In the genomic region with DNA sequence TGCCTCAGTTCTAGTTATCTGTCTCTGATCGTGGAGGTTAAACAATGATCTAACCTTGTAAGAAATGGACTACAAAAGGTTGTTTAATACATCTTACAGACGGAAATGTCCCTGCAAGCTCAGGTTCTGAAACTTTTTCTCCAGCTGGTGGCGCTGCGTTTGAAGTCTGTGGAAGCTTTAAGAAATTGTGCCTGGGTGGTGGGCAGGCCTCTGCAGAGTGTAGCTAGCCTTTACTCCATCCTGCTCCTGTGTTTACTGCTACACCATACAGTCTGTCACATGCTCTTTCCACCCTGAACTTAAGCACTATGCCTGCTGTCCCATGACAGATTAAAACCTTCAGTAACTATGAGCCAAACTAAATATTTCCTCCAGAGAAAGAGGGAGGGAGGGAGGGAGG, we compare ENCODE assay signal across 8 mouse cellular contexts. TPM values are rescaled to one million over a fixed set of nuclear protein-coding genes. Genes with fewer than 3 reads are reported as not detected.
DNase-seq lines count a peak whose midpoint lies in the region; ATAC-seq lines count a peak whose summit lies in the region.

No protein-coding gene starts in this region.

- H3K27me3 ChIP-seq in embryonic facial prominence, embryonic 13.5 days, result no peaks in the 10 kb centered on the region

- ATAC-seq in embryonic facial prominence, embryonic 13.5 days (ENCODE audit: insufficient number of reproducible peaks, insufficient read depth, low FRiP score, low TSS enrichment, low read depth), result no peak
- no peak for ATAC-seq in cerebellum, adult (ENCODE audit: insufficient number of reproducible peaks, low FRiP score, low TSS enrichment)
- no peak for ATAC-seq in erythroblast, adult 5-6 weeks (replicated peaks; ENCODE audit: low FRiP score, poor library complexity, severe bottlenecking)

- DNase-seq in urinary bladder, adult 18-20 months (ENCODE audit: low spot score in 2 of 2), result peak; percentile 33 to 37
- no peak for DNase-seq in urinary bladder, postnatal 10 days (ENCODE audit: low spot score)
- DNase-seq in kidney, postnatal 10 days, result peak; percentile 73
- DNase-seq in urinary bladder, postnatal 36 days (ENCODE audit: low spot score in 2 of 2), result peak; percentile 44 to 45
- DNase-seq in neural tube, embryonic 10.5 days (ENCODE audit: extremely low spot score, low spot score), result no peak

- H3K36me3 ChIP-seq in embryonic facial prominence, embryonic 13.5 days, result no peaks in the 10 kb centered on the region

- H3K9me3 ChIP-seq in embryonic facial prominence, embryonic 13.5 days, result no peaks in the 10 kb centered on the region

- H3K4me2 ChIP-seq in embryonic facial prominence, embryonic 13.5 days, result peak overlapping the region; percentile 63

- H3K9ac ChIP-seq in embryonic facial prominence, embryonic 13.5 days, result no peak overlapping the region

- H3K27ac ChIP-seq in embryonic facial prominence, embryonic 13.5 days, result no peak overlapping the region

- peak overlapping the region; percentile 50 for H3K4me3 ChIP-seq in embryonic facial prominence, embryonic 13.5 days

- no peaks in the 10 kb centered on the region for H3K4me1 ChIP-seq in embryonic facial prominence, embryonic 13.5 days

- WGBS in embryonic facial prominence, embryonic 13.5 days, result 61% methylated on average over 4 of the region's 4 CpGs

RNA-seq across cellular contexts. Expression of a gene that starts 1.9 kb away (rescaled TPM):
- polyA plus RNA-seq in embryonic facial prominence, embryonic 13.5 days (2015; fragmentation: Nextera tagmentation; extraction: Ambion mirVana), result 15.6 and 18.0 TPM in 2 replicates
- not detected in 2 replicates for total RNA-seq in erythroblast, adult 5-6 weeks (2015; ENCODE audit: low replicate concordance)
- not detected in 2 replicates for total RNA-seq in erythroblast, adult 5-6 weeks (2017; ENCODE audit: low replicate concordance)

Comparison
In these comparisons a context has a peak if more than half of its experiments do, and no peak if none do; other contexts are left out.
1. DNase-seq: peak in urinary bladder, adult 18-20 months (2 of 2), kidney, postnatal 10 days (single experiment) and urinary bladder, postnatal 36 days (2 of 2); none in urinary bladder, postnatal 10 days (single experiment) and neural tube, embryonic 10.5 days (single experiment).